Mouse (Mus musculus) liver, postnatal 0 days (tissue): ENCODE results near the gene Zfp704.

Experiments used
- CTCF ChIP-seq: sonication (generic); IDR thresholded peaks from 2 replicates; pipeline ENCODE4 v1.5.1; 2016; ENCODE audit warnings: antibody characterized with exemption, low read depth
- EP300 ChIP-seq: IDR thresholded peaks from 2 replicates; pipeline ENCODE4 v1.6.1; 2016; ENCODE audit warnings: antibody characterized with exemption, low read depth, mild to moderate bottlenecking

DNA sequence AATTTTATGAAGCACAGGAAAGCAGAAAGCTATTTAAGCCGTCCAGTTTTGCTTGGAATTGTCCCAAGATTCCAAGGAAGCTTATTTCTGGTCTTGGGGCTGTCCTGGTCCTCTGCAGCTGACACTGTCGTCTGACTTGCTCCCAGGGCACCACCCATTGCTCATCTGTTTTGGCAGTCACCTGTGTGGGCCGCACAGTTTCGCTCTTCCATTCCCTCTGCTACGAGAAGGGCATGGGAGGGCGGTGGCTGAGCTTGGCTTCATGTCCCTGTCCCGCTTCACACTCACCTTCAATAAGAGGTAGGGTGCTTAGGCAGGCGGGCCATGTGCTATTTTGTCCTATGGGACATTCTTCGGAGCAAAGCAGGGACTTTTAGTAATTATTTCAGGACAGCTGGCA, 204.5 kb downstream of the Zfp704 start:
- TF ChIP-seq CTCF, result no peak
- TF ChIP-seq EP300, result no peak
